Mouse (Mus musculus): ENCODE results near the gene Stard5.

Gene Stard5

DNA sequence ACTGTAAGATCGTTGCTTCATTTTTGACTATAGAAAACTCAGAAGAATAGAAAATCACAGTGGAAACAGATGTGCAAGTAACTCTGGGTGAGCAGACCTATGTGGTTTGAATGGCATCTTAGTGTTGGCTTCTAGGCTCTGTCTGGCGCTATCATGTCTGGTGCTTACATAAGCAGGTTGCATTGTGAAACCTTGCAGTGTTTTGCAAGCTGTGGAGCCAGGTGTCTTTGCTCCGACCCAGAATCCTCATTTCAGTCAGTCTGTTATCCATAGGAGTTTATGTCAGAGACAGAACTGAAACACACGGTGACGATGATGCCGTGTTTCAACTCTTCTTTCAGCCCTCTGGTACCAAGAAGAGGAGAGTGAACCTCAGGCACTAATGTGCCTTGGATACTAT is 2.1 kb downstream of the Stard5 start:
- no peak for DNase-seq (ENCODE audit: low read depth, low spot score)

DNA sequence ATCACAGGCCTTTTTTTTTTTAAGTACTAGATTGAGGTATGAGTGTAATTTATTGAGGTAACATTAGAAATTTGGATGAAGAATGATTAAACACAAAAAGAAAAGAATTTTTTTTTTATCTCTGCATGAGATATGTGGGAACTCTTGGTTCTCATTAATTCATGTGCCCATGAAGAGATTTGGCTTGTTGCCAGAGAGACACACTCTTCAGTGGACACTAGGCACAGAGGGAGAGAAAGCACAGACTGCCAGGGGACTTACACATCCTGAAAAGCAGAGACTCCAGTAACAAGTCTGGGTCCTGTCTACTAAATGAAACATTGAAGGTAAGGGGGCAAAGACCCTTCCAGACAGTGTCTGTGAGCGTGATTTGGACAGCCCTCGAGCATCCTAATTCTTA is 4.0 kb downstream of the Stard5 start:
- no peak for DNase-seq (ENCODE audit: low read depth, low spot score)

GRCm38 (mm10) chr7:83636425-83636824 is 4.7 kb downstream of the Stard5 start:
- DNase-seq (ENCODE audit: low read depth, low spot score) = no peak

DNA sequence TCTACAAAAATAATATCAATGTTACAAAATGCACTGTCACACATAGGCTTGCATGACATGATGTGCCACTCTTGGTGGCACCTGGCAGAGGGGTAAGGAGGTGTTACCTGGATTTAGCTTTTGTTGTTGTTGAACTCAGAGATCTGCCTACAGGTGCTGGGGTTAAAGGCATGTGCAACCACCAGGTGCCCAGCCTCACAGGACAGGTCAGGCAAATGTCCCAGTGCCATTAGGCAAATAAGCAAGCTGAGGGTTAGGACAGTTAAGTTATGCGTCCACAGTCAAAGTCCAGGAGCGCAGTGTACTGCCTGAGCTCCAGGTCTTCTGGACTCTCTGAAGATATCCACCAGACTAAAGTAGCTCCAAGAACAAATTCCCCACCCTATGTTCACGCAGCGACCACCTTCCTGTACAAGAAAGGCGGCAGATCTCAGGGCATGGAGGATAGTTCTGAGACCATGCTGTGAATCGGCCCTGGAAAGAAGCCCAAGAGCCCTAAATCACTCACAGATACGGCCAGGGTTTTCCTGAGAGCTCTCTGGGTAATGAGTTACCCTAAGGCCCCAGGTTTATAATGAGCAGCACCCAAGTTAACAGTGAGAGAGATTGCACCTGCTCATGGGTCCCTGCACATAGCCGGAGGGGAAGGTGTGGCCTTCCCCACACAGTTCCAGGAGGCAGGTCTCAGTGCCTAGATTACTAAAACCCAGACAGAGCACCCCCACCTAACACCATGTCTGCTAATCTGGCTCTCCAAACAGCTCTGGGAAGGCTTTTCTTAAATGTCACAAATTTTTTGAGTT is 6.2 kb downstream of the Stard5 start:
- DNase-seq (ENCODE audit: low read depth, low spot score) = peak; percentile 69

GRCm38 (mm10) chr7:83639084-83639483 is 7.3 kb downstream of the Stard5 start:
- DNase-seq (ENCODE audit: low read depth, low spot score) = peak; percentile 90

GRCm38 (mm10) chr7:83640581-83640980 is 8.8 kb downstream of the Stard5 start:
- no peak for DNase-seq (ENCODE audit: low read depth, low spot score)

- peak; percentile 19 for DNase-seq (ENCODE audit: low read depth, low spot score)
Observed at GRCm38 (mm10) chr7:83641163-83641562, 9.4 kb downstream of the Stard5 start.

- peak; percentile 12 for DNase-seq (ENCODE audit: low read depth, low spot score)
Observed at GRCm38 (mm10) chr7:83643581-83643980, 11.8 kb downstream of the Stard5 start.

DNA sequence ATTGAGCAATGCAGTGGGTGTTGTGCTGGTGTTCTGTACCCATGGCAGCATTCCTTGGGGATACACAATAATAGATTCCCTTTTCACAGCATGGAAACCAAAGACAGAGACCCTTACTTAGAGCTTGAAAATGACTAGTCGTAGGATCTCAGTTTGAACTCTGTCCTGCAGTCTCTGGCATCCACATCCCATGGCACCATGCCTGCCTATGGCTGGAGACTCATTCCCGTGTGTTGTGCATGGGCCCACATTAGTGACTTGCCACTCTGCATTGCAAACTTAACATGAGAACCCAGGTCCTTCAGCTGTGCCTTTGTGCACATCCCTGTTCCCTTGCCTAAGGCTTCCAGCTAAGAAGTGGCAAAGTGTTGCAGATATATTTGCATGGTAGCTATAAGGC is 13.0 kb downstream of the Stard5 start:
- DNase-seq (ENCODE audit: low read depth, low spot score) = no peak

DNA sequence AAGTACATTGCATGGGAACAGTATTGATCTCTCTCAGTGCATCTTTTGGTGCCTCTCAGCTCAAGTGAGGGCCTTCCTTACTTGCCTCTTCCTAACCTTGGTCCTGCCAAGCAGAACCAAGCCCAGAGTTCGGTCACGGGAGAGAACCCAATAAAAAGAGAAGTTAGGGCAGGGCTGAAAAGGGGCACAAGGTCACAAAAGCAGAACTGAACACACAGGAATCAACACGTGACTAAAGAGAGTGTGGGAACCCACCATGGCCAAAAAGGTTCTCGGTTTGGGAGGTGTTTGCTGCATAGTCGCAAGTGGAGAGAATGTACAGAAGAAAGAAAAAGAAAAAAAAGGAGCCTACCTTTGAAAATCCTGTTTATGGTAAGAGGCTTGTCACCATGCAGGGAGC is 13.7 kb downstream of the Stard5 start:
- DNase-seq (ENCODE audit: low read depth, low spot score) = peak; percentile 58

DNA sequence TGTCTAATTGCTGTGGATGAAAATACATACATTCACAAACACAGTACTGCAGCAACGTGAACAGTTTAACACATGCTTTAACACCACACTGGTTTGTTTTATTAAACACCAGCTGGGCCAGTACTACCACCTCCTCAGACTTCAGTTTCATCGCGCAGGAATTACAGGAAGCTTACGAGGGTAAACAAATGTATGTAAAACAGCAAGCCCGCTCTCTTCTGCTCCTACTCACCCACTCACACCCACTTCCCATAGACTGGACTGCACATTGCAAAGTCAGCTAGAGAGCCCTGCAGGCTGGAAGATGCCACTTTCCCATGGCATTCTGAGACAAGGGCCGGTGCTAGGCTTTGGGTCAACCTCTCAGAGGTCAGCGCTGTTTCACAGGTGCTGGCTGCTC is 17.0 kb downstream of the Stard5 start:
- DNase-seq (ENCODE audit: low read depth, low spot score) = no peak

DNA sequence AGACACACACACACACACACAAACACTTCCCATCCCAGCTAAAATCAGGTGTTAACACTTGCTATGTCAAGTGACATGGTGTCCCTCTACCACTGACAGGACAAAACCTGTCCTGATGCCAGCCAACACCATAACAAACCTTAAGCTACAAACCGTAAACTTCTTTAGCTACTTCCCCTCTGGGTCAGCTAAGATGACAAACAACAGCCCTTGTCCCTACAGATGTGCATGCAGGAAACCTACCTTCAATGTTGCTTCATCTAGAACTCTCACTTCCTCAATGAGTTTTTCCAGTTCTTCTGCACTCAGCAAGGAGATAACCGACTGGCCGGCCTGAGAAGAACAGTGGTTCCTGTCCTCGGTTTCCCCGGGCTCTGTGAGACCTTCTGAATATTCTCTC is 18.9 kb downstream of the Stard5 start:
- DNase-seq (ENCODE audit: low read depth, low spot score) = peak; percentile 85

- peak; percentile 67 for DNase-seq (ENCODE audit: low read depth, low spot score)
Observed at GRCm38 (mm10) chr7:83652498-83652897, 20.7 kb downstream of the Stard5 start.

DNA sequence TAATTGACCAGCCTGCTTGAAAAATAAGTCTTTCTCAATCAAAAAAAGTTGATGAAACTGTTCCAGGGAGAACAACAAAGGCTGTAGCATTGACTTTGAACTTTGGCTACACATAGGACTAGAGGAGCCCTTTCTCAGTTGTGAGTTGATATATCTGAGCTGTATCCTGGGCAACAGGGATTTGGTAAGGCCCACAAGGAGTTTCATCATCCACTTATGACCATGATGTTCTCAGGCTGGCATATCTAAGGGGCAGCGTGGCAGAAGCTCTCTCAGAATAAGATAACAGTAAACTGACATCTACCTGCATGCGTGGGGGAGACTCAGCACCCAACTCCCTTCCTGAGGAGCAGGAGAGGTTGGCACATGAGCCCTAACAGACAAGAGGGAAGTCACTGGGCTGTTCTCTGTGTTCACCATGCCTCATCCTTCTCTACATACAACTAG is 21.9 kb downstream of the Stard5 start:
- DNase-seq (ENCODE audit: low read depth, low spot score) = peak; percentile 75

DNA sequence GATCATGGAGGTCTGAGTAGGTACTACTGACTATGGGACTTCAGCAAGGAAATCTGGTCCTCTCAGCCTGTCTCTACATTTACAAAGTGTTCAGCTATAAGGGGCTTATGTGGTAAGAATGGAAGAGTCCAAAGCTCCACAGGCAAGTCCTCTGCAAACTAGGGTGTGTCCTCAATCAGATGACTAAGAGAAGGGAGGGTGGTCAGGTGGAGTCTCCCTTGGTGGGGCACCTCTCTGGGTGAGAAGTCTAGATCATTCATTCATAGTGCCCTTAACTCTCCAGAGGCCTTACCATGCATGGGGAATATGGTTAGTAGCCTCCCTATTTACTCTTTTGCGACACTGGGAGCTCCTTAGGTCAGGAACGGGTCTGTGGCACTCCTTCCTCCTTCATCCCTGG is 22.4 kb downstream of the Stard5 start:
- DNase-seq (ENCODE audit: low read depth, low spot score) = peak; percentile 74

DNA sequence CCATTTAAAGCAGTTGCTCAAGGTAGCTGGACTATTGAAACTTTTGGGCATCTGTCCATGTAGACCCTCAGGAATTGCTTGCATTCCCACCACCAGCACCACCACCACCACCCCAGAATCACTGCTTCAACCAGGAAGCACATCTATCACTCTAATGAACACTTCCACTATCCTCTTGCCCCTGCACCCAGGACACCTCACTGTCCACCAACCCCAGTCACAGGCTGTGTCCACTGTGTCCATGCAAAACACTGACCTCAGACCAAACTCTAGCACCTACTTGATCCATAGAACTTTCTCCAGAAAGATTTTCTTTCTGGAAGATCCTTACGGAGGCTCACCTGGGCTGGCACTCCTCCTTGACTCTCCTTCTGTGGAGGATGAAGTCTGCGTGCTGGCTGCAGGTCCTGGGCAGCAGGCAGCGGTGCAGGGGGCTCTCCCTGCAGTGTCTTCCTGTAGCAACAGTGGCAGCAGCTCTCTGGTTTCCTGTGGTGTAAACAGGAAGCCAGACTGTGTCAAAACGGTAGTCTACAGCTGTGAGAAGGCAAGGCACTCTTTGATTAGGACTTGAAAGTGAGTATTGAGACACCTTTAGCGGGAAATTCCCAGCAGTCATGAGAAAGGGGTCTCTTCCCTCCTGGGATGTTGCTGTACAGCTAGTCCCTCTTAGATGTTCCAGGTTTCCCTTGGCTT is 23.3 kb downstream of the Stard5 start:
- peak; percentile 91 for DNase-seq (ENCODE audit: low read depth, low spot score)

DNA sequence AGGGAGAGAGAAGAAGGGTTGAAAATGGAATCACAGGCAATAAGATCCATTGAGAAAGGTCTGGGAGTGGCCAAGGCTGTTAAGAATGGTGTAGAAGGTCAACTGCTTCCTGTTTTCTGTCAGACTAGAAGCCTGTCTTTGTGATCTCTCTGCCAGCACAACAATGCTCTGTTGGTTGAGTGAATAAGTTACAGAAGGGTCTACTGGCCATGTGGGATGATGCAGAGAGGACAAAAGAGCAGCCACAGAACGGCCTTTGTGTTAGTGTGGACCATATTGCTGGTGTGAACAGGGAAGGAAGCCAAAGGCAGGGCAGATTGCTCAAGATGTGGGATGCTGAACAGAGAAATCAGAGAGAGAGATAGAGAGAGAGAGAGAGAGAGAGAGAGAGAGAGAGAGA is 27.0 kb downstream of the Stard5 start:
- no peak for DNase-seq (ENCODE audit: low read depth, low spot score)

GRCm38 (mm10) chr7:83659159-83660065 is 27.7 kb downstream of the Stard5 start:
- peak; percentile 89 for DNase-seq (ENCODE audit: low read depth, low spot score)

DNA sequence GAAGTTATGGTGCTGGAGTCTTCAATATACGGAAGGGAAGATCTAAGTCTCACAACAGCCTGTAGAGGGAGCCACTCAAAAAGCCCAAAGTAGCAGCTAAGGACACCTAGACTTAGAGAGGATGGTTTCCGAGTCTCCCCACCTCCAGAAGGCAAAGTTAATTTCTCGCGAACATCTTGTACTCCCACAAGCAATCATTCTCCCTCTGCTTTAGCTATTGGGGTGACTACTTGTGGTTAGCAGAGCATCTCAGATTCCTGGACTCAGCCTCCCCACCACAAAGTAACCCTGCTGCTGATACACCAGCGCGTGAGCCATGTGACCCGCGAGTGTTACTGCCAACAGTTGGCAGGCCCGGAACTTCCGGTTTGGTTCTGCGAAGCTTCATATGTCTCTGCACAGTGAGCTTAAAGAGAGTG is 28.5 kb downstream of the Stard5 start:
- peak; percentile 90 for DNase-seq (ENCODE audit: low read depth, low spot score)

DNA sequence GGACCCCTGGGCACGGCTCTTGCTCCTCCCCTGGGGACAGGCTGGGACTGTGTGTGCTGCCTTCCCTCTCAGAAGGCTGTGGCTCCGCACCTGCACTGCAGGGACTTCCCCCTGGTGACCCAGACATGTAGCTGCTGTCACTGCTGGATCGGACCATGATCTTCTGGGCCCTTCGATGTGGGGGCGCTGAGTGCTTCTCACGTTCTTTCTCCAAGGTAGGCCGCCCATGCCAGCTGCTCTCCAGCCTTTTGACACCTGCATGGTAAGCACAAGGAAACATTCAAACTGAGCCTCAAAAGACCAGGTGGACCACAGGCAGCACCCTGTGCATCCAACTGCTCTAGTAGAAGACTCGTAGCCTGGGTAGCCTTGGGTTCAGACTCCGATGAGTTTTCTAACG is 29.3 kb downstream of the Stard5 start:
- peak; percentile 88 for DNase-seq (ENCODE audit: low read depth, low spot score)

- DNase-seq (ENCODE audit: low read depth, low spot score) = no peak
Observed at GRCm38 (mm10) chr7:83661763-83662162, 30.0 kb downstream of the Stard5 start.
